Mouse (Mus musculus) hindbrain, embryonic 13.5 days (tissue): ENCODE data around the gene 2810004N23Rik. TPM values are rescaled to one million over a fixed set of nuclear protein-coding genes. Genes with fewer than 3 reads are reported as not detected.

Experiments used
- ATAC-seq: fragments of 200-750 bp; cut with Nextera tagmentation; 2 replicates; pipeline ENCODE4 v1.8.0; 2017; ENCODE audit warnings: moderate TSS enrichment; ENCODE audit not compliant: low FRiP score
- H3K27ac ChIP-seq: fragments of 300-500 bp; sonication (generic); 2 replicates; pipeline ENCODE4 v1.5.1; 2015; ENCODE audit warnings: inconsistent platforms, mild to moderate bottlenecking, moderate library complexity
- H3K27me3 ChIP-seq: fragments of 300-500 bp; sonication (generic); 2 replicates; pipeline ENCODE4 v1.6.1; 2015; ENCODE audit warnings: mild to moderate bottlenecking, inconsistent platforms
- H3K36me3 ChIP-seq: fragments of 300-500 bp; sonication (generic); 2 replicates; pipeline ENCODE4 v1.6.1; 2015; ENCODE audit warnings: mild to moderate bottlenecking, inconsistent platforms
- H3K4me1 ChIP-seq: fragments of 300-500 bp; sonication (generic); replicated peaks from 2 replicates; pipeline ENCODE4 v1.6.1; 2015; ENCODE audit warnings: inconsistent platforms
- H3K4me2 ChIP-seq: fragments of 300-500 bp; sonication (generic); 2 replicates; pipeline ENCODE4 v1.6.1; 2015; ENCODE audit warnings: inconsistent platforms, mild to moderate bottlenecking, moderate library complexity
- H3K4me3 ChIP-seq: fragments of 300-500 bp; sonication (generic); 2 replicates; pipeline ENCODE4 v1.5.1; 2015; ENCODE audit warnings: mild to moderate bottlenecking, inconsistent platforms
- H3K9ac ChIP-seq: fragments of 300-500 bp; sonication (generic); 2 replicates; pipeline ENCODE4 v1.6.1; 2015; ENCODE audit warnings: mild to moderate bottlenecking, inconsistent platforms
- H3K9me3 ChIP-seq: fragments of 300-500 bp; sonication (generic); 2 replicates; pipeline ENCODE4 v1.6.1; 2016; ENCODE audit warnings: inconsistent platforms
- WGBS: fragments of 180-500 bp; shearing (Covaris S2); methylation state at CpG from one replicate; pipeline ENCODE4 v1.1.7; 2015; 5-methylcytosine and 5-hydroxymethylcytosine counted together
- polyA plus RNA-seq: library from polyadenylated mRNA; unstranded; fragments of >200 nt; fragmentation: Nextera tagmentation; extraction: Ambion mirVana; gene quantifications from 2 replicates; pipeline ENCODE4 v1.2.1, GENCODE M21; 2015

2810004N23Rik gene
- polyA plus RNA-seq, 1 experiment from 2014 or later: 30.4 TPM

DNA sequence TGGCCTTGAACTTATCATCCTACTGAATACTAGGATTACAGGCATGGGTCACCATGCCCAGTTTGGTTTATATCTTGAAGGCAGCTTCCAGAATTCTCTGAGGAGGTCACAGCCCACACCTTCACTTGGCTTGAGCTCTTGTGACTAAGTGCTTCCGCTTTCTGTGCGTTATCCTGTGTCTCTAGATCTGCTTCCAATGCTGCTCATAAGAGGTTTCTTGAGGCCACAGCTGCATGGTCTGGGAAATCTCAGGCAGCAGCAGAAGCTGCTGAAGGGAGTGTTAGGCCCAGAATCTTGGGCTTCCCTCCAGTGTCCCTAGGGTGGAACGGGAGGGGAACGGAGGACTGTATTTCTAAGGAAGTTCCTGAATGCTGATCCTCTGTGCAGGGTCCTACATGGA, 49.6 kb downstream of the 2810004N23Rik start:
- WGBS: 94% methylated on average over 4 of the region's 4 CpGs
- no peak overlapping the region for H3K27ac ChIP-seq
- H3K4me2 ChIP-seq: no peak overlapping the region
- peaks cover 35% of the 10 kb centered on the region for H3K36me3 ChIP-seq
- no peaks in the 10 kb centered on the region for H3K27me3 ChIP-seq
- H3K4me1 ChIP-seq: peaks cover 21% of the 10 kb centered on the region
- no peak for ATAC-seq
- no peak overlapping the region for H3K4me3 ChIP-seq
- H3K9ac ChIP-seq: no peak overlapping the region
- H3K9me3 ChIP-seq: no peaks in the 10 kb centered on the region

DNA sequence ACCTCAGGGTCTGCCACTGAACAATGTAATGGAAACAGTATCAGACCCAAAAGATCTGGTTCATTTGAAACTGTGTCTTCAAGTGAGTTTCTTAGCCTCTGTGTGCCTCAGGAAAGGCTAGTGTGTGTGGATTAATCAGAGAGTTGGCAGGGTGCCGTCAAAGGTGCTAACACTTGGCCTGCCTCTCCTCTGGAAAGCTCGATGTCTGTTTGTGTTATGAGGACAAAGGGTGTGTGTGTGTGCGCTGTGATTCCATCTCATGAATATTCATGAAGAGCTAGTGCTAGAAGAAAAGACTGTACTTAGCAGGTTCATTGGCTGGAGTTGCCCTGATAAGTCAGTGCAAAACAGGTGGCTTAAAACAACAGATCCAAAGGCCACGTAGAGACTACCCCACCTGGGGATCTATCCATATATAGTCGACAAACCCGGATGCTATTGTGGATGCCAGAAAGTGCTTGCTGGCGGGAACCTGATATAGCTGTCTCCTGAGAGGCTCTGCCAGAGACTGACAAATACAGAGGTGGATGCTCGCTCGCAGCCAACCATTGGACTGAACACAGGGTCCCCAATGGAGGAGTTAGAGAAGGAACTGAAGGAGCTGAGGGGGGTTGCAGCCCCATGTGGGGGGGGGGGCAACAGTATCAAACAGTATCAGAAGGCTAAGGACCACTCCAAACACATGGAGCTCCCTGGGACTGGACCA, 52.1 kb downstream of the 2810004N23Rik start:
- peak; percentile 68 for ATAC-seq
- Histone ChIP-seq H3K27ac (no peak overlapping the region; the same call in 1 of the 2 replicates), H3K4me2 (no peak overlapping the region)

DNA sequence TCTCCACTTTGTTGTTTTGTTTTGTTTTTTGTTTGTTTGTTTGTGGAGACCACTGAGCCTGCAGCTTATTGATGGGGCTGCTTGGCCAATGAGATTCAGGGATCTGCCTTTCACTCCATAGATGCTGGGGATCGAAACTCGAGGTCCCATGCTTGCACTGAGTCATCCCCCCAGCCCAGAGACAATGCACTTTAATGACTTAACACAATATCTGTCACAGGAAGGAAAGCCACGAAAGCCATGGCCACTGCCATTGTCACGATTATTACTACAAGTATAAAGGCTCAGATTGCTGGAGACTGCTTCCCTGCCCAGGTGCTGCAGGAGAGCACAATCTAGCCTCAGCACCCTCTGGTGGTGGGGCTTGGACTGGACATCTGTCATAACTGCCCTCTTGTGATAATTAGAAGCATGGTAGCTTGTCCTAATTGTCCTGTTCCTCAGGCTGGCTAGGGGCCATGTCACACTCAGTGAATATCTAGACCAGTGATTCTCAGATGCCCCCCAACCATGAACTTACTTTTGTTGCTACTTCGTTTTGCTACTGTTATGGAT, 52.8 kb downstream of the 2810004N23Rik start:
- Histone ChIP-seq H3K4me3 (no peak overlapping the region), H3K4me2 (no peak overlapping the region), H3K27ac (no peak overlapping the region), H3K9me3 (no peaks in the 10 kb centered on the region), H3K4me1 (peaks cover 21% of the 10 kb centered on the region), H3K36me3 (peaks cover 9% of the 10 kb centered on the region), H3K9ac (no peak overlapping the region), H3K27me3 (peaks cover 3% of the 10 kb centered on the region; the same call in 1 of the 2 replicates)
- ATAC-seq: no peak
- 69% methylated on average over 5 of the region's 5 CpGs for WGBS

More for the DNA sequence above, 52.1 kb downstream of the 2810004N23Rik start:
- Histone ChIP-seq H3K36me3 (peaks cover 11% of the 10 kb centered on the region), H3K4me1 (peaks cover 21% of the 10 kb centered on the region), H3K9me3 (no peaks in the 10 kb centered on the region), H3K4me3 (no peak overlapping the region), H3K27me3 (peaks cover 3% of the 10 kb centered on the region; the same call in 1 of the 2 replicates), H3K9ac (no peak overlapping the region)
- WGBS: 25% methylated on average over 9 of the region's 9 CpGs

DNA sequence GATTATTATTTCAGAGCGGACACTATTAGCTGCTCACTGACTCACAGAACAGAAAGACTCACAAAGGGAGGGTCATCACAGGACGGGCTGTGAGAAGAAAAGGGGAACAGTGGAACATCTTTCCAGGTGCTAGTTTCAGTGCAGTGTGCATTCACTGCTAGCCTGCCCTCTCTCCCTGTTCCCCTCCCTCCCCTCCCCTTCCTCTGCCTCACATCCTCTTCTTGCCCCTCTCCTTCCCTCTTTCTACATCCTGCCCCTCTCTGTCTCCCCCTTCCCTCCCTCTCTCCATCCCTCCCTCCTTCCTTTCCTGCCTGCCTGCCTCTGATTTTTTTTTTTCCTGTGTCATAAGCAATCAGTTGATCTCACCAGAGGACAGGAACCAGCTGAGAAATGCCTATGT, 53.5 kb downstream of the 2810004N23Rik start:
- Histone ChIP-seq H3K4me2 (no peak overlapping the region), H3K9me3 (no peaks in the 10 kb centered on the region), H3K27me3 (peaks cover 3% of the 10 kb centered on the region; the same call in 1 of the 2 replicates), H3K9ac (no peak overlapping the region), H3K27ac (no peak overlapping the region), H3K4me3 (no peak overlapping the region), H3K4me1 (peaks cover 21% of the 10 kb centered on the region), H3K36me3 (peaks cover 11% of the 10 kb centered on the region)
- ATAC-seq: no peak
- 49% methylated on average over 2 of the region's 2 CpGs for WGBS

DNA sequence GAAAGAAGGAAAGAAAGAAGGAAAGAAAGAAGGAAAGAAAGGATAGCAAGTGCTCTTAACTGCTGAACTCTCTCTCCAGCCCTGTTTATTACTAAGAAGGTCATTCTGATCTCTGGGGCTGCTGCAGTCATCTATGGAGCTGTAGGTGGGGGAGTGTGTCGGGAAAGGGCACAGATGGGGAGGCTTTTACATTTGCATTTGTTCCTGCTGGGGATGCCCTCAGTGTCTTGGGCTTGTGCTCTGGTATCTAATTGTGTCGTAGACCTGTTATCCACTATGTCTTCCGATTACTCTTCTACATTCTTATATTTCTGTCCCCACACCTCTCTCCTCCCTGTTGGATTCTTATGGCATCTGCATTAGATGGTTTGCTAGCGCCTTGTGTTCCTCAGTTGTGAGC, 56.9 kb downstream of the 2810004N23Rik start:
- Histone ChIP-seq H3K4me3 (no peak overlapping the region), H3K36me3 (peaks cover 18% of the 10 kb centered on the region), H3K9me3 (no peaks in the 10 kb centered on the region), H3K4me1 (peaks cover 15% of the 10 kb centered on the region), H3K27me3 (peaks cover 3% of the 10 kb centered on the region; the same call in 1 of the 2 replicates), H3K27ac (no peak overlapping the region), H3K9ac (no peak overlapping the region), H3K4me2 (no peak overlapping the region)
- ATAC-seq: no peak
- WGBS: 76% methylated on average over 4 of the region's 4 CpGs

DNA sequence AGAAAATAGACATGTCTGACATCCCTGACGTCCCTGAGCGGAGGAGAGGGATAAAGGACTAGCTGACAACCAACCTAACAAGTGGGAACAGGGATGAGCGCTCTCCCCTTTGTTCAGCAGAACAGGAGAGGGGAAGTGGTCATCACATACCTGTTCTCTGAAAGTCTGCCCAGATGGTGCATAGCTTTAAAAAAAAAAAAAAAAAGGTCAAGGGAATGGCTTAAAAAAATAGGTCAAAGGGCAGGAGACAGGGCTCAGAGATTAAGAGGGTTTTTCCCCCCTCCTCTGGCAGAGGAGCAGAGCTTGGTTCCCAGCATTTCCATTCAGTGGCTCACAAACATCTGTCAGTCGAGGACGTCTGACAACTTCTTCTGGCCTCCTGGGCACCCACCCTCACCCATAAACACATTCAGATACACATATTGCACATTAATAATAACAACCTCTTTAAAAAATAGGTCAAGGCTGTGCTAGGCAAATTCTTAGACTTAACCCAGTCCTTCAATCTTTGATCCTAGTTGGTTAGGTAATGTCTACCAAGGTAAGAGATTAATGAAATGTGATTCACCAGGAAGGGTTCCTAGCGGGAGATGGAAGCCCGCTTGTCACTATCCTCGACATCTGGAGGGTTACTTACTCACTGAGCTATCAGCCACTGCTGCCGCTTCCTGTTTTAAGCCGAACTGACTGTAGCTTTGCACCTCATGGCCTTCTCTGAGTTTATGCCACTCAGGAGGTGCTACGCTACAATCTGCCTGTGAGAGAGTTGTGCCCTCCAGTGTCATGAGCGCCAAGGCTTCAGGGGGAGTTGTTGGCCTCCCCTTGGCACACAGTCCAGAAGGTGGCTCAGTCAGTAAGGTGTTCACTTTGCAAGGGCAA, 58.9 kb downstream of the 2810004N23Rik start:
- Histone ChIP-seq H3K9me3 (no peaks in the 10 kb centered on the region), H3K27me3 (peaks cover 3% of the 10 kb centered on the region; the same call in 1 of the 2 replicates), H3K4me1 (peaks cover 5% of the 10 kb centered on the region), H3K36me3 (peaks cover 18% of the 10 kb centered on the region), H3K4me2 (no peak overlapping the region), H3K27ac (no peak overlapping the region), H3K9ac (no peak overlapping the region), H3K4me3 (no peak overlapping the region)
- 76% methylated on average over 12 of the region's 12 CpGs for WGBS
- ATAC-seq: no peak

DNA sequence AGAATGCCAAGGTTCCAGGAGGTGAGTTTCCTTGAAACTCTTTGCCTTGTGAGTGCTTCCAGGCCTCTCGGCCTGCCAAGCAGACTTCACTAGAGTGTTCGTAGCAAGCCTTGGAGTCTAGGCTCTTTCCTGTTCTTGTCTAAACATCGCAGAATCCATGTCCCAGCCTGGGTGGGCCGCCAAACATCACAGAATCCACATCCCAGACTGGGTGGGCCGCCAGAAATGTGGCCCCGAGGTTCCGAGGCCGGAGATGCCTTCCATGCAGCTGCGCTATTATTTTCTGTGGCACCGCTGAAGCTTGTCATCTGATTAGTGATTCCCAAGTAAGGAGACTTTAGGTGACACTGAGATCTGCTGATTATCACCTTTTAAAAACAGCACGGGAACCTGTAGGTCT, 62.4 kb downstream of the 2810004N23Rik start:
- Histone ChIP-seq H3K27ac (no peak overlapping the region), H3K9me3 (no peaks in the 10 kb centered on the region), H3K36me3 (peaks cover 24% of the 10 kb centered on the region), H3K4me2 (no peak overlapping the region), H3K27me3 (peaks cover 15% of the 10 kb centered on the region), H3K4me3 (no peak overlapping the region), H3K4me1 (peaks cover 37% of the 10 kb centered on the region), H3K9ac (no peak overlapping the region)
- WGBS: 47% methylated on average over 11 of the region's 11 CpGs
- ATAC-seq: no peak

DNA sequence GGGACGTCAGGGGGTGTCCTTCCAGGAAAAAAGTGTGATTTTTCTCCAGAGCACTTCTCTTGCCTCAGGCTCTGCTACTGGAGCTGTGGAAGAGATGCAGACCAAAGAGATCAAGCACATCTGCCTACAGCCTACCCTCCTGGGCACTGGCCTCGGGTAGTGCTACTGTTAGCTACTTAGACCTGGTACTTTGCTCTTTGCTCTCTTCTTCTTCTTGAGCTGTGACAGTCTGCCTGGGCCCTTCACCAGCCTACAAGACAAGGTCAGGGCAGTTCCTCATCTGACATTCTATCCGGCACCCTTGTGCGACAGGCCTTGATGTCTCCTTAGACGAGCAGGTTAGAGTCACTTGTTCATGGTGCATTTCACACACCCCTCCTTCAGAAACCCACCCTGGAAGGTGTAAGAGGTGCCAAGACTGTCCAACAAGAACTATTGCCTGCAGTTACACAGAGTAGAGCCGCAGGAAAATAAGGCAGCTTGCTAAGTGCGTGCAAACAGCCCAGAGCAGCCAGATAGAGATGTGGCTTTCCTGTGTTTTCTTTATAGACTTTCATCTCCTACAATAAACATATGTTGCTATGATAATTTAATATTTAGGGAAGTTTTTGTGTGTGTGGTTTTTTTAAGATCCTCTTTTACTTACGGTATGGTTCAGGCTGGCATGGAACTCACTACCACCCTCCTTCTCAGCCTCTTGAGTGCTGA, 67.0 kb downstream of the 2810004N23Rik start:
- 70% methylated on average over 8 of the region's 8 CpGs for WGBS
- Histone ChIP-seq H3K4me2 (peak overlapping the region; percentile 87), H3K9ac (peak overlapping the region; percentile 95), H3K27ac (no peak overlapping the region), H3K27me3 (peaks cover 35% of the 10 kb centered on the region), H3K4me3 (peak overlapping the region; percentile 83), H3K4me1 (peaks cover 68% of the 10 kb centered on the region), H3K9me3 (no peaks in the 10 kb centered on the region), H3K36me3 (0 out of 2 replicates have a peak, but pooled peaks cover 7% of the 10 kb centered on the region)
- no peak for ATAC-seq

DNA sequence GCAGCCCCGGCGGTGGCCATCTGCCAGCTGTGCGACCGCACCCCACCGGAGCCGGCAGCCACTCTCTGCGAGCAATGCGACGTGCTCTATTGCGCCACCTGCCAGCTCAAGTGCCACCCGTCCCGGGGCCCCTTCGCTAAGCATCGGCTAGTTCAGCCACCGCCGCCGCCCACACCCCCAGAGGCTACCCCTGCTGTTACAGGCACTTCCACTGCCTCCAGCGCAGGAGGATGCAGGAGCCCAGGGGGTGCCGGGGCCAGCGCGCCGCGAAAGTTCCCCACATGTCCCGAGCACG, 68.5 kb downstream of the 2810004N23Rik start:
- H3K4me1 ChIP-seq: peaks cover 73% of the 10 kb centered on the region
- H3K4me2 ChIP-seq: peak overlapping the region; percentile 87
- ATAC-seq: peak; percentile 25
- H3K9ac ChIP-seq: peak overlapping the region; percentile 95
- H3K27me3 ChIP-seq: peaks cover 41% of the 10 kb centered on the region
- peak overlapping the region; percentile 83 for H3K4me3 ChIP-seq
- under 1% methylated on average over 25 of the region's 25 CpGs for WGBS
- H3K27ac ChIP-seq: peak overlapping the region; percentile 98
- no peaks in the 10 kb centered on the region for H3K9me3 ChIP-seq
- 0 out of 2 replicates have a peak, but pooled peaks cover 7% of the 10 kb centered on the region for H3K36me3 ChIP-seq

DNA sequence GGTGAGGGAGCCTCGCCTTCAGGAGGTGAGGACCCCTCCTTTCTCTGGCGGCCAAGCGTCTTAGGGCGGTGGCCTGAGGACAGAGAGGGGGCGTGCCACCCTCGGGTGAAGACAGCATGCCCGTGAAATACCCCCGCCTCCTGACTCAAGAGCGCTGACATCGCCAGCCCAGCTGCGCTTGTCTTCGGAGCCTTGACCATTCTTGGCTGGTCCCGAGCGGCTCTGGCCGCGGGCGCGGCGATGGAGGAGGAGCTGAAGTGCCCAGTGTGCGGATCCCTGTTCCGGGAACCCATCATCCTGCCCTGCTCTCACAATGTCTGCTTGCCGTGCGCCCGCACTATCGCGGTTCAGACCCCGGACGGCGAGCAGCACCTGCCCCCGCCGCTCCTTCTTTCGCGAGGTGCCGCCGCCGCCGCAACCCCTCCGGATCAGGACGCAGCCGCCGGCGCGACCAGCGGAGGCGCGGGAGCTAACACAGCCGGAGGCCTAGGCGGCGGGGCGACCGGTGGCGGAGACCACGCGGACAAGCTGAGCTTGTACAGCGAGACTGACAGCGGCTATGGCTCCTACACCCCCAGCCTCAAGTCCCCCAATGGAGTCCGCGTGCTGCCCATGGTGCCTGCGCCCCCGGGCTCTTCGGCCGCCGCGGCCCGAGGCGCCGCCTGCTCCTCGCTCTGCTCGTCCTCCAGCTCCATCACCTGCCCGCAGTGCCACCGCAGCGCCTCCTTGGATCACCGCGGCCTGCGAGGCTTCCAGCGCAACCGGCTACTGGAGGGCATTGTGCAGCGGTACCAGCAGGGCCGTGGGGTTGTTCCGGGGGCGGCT, 69.0 kb downstream of the 2810004N23Rik start:
- Histone ChIP-seq H3K9ac (peak overlapping the region; percentile 95), H3K9me3 (no peaks in the 10 kb centered on the region), H3K4me1 (peaks cover 67% of the 10 kb centered on the region), H3K27ac (peak overlapping the region; percentile 98), H3K4me3 (peak overlapping the region; percentile 83), H3K4me2 (peak overlapping the region; percentile 87), H3K36me3 (0 out of 2 replicates have a peak, but pooled peaks cover 6% of the 10 kb centered on the region), H3K27me3 (peaks cover 41% of the 10 kb centered on the region)
- ATAC-seq: peak; percentile 14
- under 1% methylated on average over 81 of the region's 81 CpGs for WGBS

DNA sequence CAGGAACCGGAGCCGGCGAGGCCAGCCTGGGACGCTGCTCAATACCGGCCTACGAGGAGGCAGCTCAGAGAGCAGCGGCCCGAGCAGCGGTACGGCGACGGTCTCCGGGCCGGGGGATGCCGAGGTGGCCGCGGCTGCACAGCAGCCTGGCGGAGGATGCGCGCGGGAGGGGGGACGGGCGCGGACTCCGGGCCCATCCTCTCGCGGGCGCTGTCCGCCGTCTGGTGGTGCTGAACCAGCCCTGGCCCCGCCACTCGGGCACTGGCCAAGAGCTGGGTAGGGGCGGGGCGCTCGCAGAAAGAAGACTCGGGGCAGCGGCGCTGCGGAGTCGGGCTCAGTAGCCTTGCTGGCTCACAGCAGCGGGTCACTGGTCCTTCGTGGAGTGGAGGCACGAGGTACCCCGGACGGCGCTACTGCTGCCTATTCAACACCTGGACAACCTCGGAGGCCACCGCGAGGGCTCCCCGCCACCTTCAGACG, 69.7 kb downstream of the 2810004N23Rik start:
- Histone ChIP-seq H3K27ac (peak overlapping the region; percentile 98), H3K4me3 (peak overlapping the region; percentile 83), H3K9ac (peak overlapping the region; percentile 95), H3K36me3 (no peaks in the 10 kb centered on the region), H3K4me2 (peak overlapping the region; percentile 87), H3K9me3 (no peaks in the 10 kb centered on the region), H3K27me3 (peaks cover 39% of the 10 kb centered on the region), H3K4me1 (peaks cover 61% of the 10 kb centered on the region)
- ATAC-seq: peak; percentile 77
- under 1% methylated on average over 51 of the region's 51 CpGs for WGBS
